Mouse (Mus musculus) testis, adult 2 months (tissue): ENCODE measurements around the gene Plekhg4.

Experiments used
- CTCF ChIP-seq: fragments of 200-500 bp; IDR thresholded peaks from 2 replicates; pipeline ENCODE4 v1.5.1; 2012; ENCODE audit warnings: low read depth, mild to moderate bottlenecking, inconsistent platforms, low read length, moderate library complexity; ENCODE audit not compliant: control insufficient read depth, insufficient read depth, insufficient replicate concordance
- POLR2A ChIP-seq: fragments of 200-500 bp; IDR thresholded peaks from 2 replicates; pipeline ENCODE4 v1.6.1; 2012; ENCODE audit warnings: low read depth, mild to moderate bottlenecking, inconsistent platforms, low read length, moderate library complexity; ENCODE audit not compliant: control insufficient read depth

- TF ChIP-seq POLR2A (no peak), CTCF (no peak)
These were observed 14.1 kb downstream of the Plekhg4 start for GRCm38 (mm10) chr8:105387151-105387550.
